Mouse (Mus musculus) liver, adult 10 weeks (tissue): ENCODE data around the gene Tcp11l2. TPM values are rescaled to one million over a fixed set of nuclear protein-coding genes. Genes with fewer than 3 reads are reported as not detected.

ENCODE experiments used
- polyA plus RNA-seq: library from polyadenylated mRNA; stranded (reverse); fragments of 350-450 nt; fragmentation: Illumina TruSeq; extraction: RNeasy Lipid Tissue Mini Kit (QIAGEN cat#74804); gene quantifications from one replicate; pipeline ENCODE4 v1.2.3, GENCODE M21; 2014; ENCODE audit warnings: low read depth, low replicate concordance

The Tcp11l2 gene
- polyA plus RNA-seq: 22.8 TPM

DNA sequence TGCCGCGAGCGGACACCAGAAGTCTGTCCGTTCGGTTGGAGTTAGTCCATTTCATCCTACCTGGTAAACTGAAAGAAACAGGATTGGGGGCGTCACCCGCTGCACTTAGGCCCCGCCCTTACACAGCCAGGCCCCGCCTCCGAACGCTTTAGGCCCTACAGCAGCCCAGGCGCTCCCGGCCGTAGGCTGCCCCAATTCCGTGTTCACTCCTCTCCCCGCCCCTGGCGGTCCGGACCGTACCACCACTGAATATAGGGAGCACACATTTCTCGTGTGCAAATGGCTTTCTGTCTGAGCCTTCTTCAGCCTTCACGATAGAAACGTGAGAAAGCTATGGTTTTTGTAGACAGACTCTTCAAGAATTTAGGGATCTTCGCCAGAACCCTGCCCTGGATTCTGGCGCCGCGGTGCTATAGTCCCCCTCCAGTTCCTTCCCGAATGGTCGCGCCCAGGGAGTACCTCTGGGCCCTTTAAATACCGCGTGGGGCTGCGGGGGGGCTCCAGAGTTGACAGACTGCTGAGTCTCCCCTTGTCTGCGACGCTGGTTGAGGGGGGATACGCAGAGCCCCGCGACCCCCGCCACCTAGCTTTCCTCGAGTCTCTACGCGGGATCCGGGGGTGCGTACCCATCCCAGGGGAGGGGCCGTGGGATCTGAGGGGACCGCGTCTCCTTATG is at the start of gene Tcp11l2:
Tcp11l2 (plus strand) TSS at position 232 of the 676 bp plus-strand sequence.

DNA sequence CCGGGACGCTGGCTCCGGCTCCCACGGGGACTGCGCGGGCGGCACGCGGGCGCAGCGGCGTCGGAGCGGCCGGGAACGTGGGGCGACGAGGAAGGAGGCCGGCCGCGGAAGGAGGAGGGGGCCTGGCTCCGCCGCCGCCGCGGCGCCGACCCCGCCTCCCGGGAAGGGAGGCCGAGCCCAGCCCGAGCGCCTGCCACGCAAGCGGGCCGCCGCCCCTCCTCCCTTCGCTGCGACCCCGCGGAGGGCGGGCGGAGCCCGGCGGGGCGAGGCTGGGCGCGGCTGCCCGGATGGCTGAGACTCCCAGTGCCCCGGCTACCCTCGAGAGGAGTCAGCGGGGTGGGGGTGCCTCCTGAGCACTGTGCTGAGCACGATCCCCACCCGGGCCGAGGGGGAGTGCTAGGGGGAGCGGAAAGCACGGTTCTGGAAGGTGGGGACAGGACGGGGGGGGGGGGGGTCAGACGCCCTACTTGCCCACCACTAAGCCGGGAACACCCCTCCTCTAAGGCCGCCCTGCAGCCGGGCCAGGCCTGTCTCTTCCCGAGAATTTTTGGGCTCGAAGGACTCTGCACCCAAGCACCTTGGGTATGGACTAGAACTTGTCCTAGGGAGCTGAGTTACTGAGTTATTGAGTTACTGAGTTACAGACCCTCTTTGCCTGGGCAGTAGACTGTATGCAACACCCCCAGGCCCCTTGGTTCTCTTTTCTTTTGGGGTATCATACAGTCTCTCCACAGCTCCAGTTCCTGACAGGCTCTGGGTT is 42.3 kb upstream of the Tcp11l2 start, which contains the start of gene Ckap4:
Ckap4 (minus strand) TSS at position 151 of the 760 bp plus-strand sequence.

DNA sequence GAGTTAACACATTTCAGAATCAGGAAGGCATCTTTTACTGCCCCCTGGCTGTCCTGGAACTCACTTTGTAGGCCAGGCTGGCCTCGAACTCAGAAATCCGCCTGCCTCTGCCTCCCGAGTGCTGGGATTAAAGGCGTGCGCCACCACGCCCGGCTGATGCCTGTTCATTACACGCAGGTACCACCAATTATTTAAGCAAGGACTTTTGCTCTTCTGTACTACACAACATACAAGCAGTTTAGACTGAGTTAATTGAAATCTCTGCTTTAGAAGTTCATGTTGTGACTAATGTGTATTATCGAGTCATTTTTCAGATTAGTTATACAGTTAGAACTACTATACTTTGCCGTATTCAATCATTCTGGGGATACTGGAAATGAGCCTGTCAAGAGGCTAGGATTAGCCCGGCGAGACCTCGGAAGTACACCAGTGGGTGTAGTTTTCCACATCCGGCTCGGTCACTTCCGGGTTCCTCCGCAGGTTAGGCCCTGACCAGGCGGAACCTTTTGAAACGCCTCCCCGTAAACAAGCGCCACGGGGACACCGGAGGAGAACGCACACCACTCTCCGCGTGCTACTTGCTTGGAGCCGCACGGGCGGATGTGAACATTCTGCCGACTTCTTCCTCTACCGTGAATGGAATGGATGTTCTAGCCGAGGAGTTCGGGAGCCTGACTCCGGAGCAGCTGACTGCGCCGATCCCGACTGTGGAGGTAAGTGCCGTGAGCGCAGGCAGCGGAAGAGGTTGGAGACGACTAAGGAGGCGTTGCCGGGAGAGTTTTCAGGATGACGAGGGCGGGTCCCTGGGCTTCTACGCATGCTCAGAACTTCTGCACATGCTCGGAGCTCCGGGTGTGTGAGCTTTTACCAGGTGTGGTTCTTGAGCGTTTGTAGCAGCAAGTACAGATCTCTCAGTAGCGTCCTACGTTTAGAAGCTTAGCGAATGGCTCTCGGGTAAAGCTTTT is 45.7 kb downstream of the Tcp11l2 start, which contains the start of gene Polr3b:
Polr3b (plus strand) TSS at position 467 of the 965 bp plus-strand sequence.

Other genes with a start within 250 kb of the Tcp11l2 start
- 0.82 TPM for gene Nuak1, start 136.0 kb upstream of the Tcp11l2 start, polyA plus RNA-seq
- gene Ckap4, start 42.6 kb upstream of the Tcp11l2 start, polyA plus RNA-seq: 1.3 TPM
- gene Polr3b, start 45.7 kb downstream of the Tcp11l2 start, polyA plus RNA-seq: 6.6 TPM
- 6.7 TPM for gene Rfx4, start 179.4 kb downstream of the Tcp11l2 start, polyA plus RNA-seq